Mouse (Mus musculus) mammary gland, adult 2 months (tissue): Measurements from ENCODE around the gene Plppr2. TPM values are rescaled to one million over a fixed set of nuclear protein-coding genes. Genes with fewer than 3 reads are reported as not detected.

Experiments used
- polyA plus RNA-seq: library from polyadenylated mRNA; depleted of rRNA; stranded (reverse); fragments of >200 nt; gene quantifications from 2 replicates; pipeline ENCODE4 v1.2.3, GENCODE M21; 2012; ENCODE audit warnings: low replicate concordance; rRNA removed

Gene Plppr2
- 15.2 and 35.3 TPM in 2 replicates for polyA plus RNA-seq

DNA sequence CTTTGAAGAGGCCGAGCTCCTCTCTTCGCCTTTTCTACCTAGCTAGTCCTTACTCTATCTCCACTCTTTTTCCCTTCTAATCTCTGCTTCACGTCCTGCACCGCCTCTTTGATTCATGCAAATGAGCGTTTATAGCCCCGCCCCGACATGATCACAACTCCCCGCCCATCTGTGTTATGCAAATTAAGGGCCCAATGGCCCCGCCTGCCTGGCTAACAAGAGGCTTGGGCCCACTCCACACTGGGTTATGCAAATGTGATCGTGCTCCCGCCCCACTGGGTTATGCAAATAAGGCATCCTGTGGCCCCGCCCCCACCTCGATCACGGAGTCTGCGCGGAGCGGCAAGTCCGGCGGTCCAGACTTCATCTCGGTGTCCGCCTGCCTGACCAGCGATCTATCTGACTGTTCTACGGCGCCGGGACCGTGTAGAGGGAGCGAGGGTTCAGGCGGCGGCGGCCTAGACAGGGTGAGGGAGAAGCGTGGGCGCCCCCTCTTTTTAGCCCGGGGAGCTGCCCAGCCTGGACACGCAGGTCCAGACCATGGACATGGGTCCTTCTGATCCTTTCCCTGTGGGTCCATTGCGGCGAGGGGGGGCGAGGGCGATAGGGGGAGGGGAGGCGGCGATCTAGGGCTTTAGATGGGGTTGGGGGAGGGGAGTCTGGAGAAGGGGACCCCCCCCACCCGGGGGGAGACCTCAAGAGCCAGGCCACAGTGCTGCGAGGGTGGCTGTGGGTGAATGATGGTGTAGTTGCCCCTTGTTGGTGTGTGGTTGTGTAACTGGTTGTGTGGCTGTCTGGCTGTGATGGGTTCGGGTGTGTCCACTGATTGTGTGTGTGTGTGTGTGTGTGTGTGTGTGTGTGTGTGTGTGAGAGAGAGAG is at the start of gene Plppr2:
Gene Plppr2, plus strand, starts transcription at position 342 of the 879 bp plus-strand sequence.

GRCm38 (mm10) chr9:21918035-21918592 is 18.7 kb upstream of the Plppr2 start, which contains the start of gene Rab3d:
TSS of gene Rab3d (minus strand) at chr9:21918192.

DNA sequence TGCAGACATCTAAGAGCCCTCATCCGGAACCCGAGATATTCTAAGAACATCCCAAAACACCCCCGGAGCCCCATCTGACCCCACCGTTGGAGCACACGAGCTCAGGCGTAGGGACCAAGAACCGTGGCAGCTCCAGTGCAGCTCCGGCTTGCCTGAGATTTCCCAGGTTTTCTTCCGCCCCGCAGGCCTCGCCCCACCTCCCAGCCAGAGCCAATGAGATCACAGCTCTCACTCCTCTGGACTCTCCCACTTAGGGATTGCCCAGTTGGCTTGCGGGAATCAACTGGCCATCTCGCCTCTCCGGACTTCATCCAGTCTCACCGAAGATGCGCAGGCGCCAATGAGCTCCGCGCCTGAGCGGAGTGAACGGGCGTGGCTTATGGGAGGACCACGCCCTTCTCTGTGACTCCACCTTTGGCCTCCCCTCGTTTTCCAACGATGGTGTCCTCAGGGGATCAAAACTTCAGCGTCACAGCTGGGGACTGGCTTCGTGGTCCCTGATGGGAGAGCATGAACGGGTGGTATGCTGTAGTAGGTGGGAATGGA is 9.6 kb upstream of the Plppr2 start, which contains the start of the genes Ccdc159 and Tmem205:
Gene Ccdc159, plus strand, starts transcription at position 264 of the 546 bp plus-strand sequence.
Gene Tmem205, minus strand, starts transcription at position 349 of the 546 bp plus-strand sequence.

DNA sequence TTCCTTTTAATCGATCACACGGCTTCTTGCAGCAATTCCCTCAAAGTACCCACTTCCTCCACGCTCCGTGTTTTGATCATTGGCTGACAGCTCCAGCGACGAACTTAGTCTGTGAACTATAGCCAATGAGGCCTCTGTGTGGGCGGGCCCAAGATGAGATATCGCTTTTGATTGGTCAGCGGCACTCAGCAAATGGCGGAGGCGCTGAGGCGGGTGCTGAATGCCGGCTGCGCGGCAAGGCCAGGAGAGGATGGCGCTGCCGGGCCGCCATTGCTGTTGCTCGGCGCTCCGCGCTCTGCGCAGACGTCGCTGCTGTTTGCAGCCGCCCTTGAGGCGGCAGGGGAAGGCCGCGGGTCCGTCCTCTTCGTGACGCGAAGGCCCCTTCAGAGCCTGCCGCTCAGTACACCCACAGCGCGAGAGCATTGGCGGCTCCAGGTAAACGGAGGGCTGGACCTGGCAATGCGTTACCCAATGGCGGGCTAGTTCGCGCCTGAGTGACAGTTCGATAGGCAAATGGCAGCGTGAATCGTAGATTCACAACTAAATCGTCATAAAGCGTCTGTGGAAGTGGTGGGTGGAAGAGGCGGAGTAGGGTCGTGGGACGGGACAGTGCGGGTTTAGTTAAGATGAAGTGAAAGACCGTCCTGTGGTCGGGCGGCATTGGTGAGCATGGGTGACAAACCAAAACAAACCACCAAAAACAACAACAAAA is 18.9 kb downstream of the Plppr2 start, which contains the start of gene Swsap1:
Gene Swsap1, plus strand, starts transcription at position 186 of the 712 bp plus-strand sequence.

DNA sequence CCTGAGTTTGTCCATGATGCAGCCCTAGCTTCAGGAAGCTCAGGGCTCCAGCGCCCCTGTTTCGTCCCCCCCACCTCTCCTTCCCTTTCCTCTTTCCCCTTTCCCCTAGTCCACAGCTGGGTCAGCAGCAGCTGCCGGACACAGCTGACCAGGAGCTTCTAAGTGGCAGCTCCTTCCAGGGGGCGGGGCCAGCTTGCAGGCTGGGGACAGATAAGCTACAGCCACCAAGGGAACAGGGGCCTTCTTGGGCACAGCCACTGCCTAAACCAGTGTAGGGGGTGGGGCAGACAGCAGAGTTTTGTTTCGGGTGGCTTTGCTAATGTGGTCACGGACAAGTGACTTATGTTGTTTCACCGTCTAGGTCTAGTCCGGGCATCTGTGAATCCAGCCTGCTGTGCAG is 26.6 kb downstream of the Plppr2 start, which contains the start of gene Epor:
Gene Epor, minus strand, starts transcription at position 90 of the 400 bp plus-strand sequence.

DNA sequence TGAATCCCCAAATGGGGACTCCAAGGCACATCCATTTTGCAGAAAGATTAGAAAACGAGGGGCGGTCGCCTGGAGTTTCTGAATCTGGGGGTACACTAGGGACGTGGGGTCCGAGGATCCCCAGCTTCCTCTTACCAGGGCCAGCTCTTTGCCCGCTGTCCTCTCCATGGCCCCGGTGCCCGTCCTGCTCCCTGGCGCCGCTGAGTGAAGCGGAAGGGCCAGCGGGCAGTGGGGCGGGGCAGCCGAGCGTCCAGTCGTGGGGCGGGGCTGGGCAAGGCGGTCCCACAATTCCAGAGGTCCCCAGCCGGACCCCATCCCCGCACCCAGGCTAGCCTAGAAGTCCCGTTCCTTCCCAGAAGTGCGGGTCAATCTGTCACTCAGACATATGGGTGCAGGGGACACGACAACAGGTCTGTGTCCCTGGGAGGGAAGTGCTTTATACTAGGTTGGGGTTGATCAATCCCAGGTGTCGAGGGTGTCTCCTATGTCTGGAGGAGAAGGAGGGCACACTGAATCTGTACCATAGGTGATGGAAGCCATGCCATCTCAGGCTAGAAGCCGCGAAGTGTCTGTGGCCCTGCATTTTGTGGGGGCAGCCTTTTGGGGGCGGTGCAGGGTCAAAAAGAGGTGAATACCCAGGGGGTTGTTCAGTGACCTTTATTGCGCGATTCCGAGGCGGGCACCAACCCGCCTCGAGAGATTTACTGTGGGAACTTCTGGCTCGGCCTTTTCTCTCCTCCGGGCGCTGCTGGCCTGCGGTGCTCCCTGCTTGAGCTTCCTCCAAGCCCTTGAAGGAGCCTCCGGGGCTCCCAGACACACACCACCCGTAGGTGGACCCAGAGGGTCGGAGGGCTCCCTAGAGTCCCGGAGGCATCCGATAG is 52.6 kb downstream of the Plppr2 start, which contains the start of gene Rgl3:
Gene Rgl3, minus strand, starts transcription at position 217 of the 881 bp plus-strand sequence.

Other genes starting within 250 kb of the Plppr2 start
- 45.5 and 51.9 TPM in 2 replicates for gene Ldlr, start 213.6 kb upstream of the Plppr2 start, polyA plus RNA-seq
- 1.5 and 2.2 TPM in 2 replicates for gene Spc24, start 176.7 kb upstream of the Plppr2 start, polyA plus RNA-seq
- 46.1 and 74.2 TPM in 2 replicates for gene Kank2, start 138.3 kb upstream of the Plppr2 start, polyA plus RNA-seq
- gene Angptl8, start 101.5 kb upstream of the Plppr2 start, polyA plus RNA-seq = 133 and 228 TPM in 2 replicates
- gene Dock6, start 84.4 kb upstream of the Plppr2 start, polyA plus RNA-seq = 77.8 and 82.0 TPM in 2 replicates
- gene Rab3d, start 18.8 kb upstream of the Plppr2 start, polyA plus RNA-seq = 114 and 133 TPM in 2 replicates
- 5.7 and 9.4 TPM in 2 replicates for gene Ccdc159, start 9.6 kb upstream of the Plppr2 start, polyA plus RNA-seq
- 229 and 258 TPM in 2 replicates for gene Tmem205, start 9.5 kb upstream of the Plppr2 start, polyA plus RNA-seq
- gene Swsap1, start 18.7 kb downstream of the Plppr2 start, polyA plus RNA-seq = 5.3 and 10.7 TPM in 2 replicates
- 14.0 and 19.5 TPM in 2 replicates for gene Epor, start 26.5 kb downstream of the Plppr2 start, polyA plus RNA-seq
- gene Rgl3, start 52.4 kb downstream of the Plppr2 start, polyA plus RNA-seq = 25.8 and 37.5 TPM in 2 replicates
- gene Ccdc151, start 65.6 kb downstream of the Plppr2 start, polyA plus RNA-seq = 0.20 TPM in 1 of 2 replicates, not detected in the other
- 63.2 and 64.1 TPM in 2 replicates for gene Prkcsh, start 65.8 kb downstream of the Plppr2 start, polyA plus RNA-seq
- 0.12 and 0.13 TPM in 2 replicates for gene Elavl3, start 115.0 kb downstream of the Plppr2 start, polyA plus RNA-seq
- not detected in 2 replicates for gene Gm49318, start 134.2 kb downstream of the Plppr2 start, polyA plus RNA-seq
- gene Zfp653, start 134.3 kb downstream of the Plppr2 start, polyA plus RNA-seq = 16.2 and 26.2 TPM in 2 replicates
- 50.9 and 75.0 TPM in 2 replicates for gene Ecsit, start 148.4 kb downstream of the Plppr2 start, polyA plus RNA-seq
- gene Cnn1, start 162.2 kb downstream of the Plppr2 start, polyA plus RNA-seq = 52.5 and 58.1 TPM in 2 replicates
- 138 and 169 TPM in 2 replicates for gene Elof1, start 180.1 kb downstream of the Plppr2 start, polyA plus RNA-seq
- gene Acp5, start 198.7 kb downstream of the Plppr2 start, polyA plus RNA-seq = 477 and 607 TPM in 2 replicates
- 49.0 and 67.1 TPM in 2 replicates for gene Pigyl, start 219.8 kb downstream of the Plppr2 start, polyA plus RNA-seq